Mouse (Mus musculus) kidney, adult 10 weeks (tissue): ENCODE data around the gene 4930595D18Rik. TPM values are rescaled to one million over a fixed set of nuclear protein-coding genes. Genes with fewer than 3 reads are reported as not detected.

Experiments
- polyA plus RNA-seq: library from polyadenylated mRNA; stranded (reverse); fragments of 350-450 nt; fragmentation: Illumina TruSeq; extraction: RNeasy Lipid Tissue Mini Kit (QIAGEN cat#74804); gene quantifications from one replicate; pipeline ENCODE4 v1.2.3, GENCODE M21; 2014; ENCODE audit warnings: low read depth, low replicate concordance

4930595D18Rik gene
- not detected for polyA plus RNA-seq

GRCm38 (mm10) chr12:111184476-111184875 lies at the start of gene 4930595D18Rik:
TSS of gene 4930595D18Rik (minus strand) at chr12:111184491.

GRCm38 (mm10) chr12:111165831-111166591 lies 18.3 kb downstream of the 4930595D18Rik start, which contains the start of gene Traf3:
TSS of gene Traf3 (plus strand) at chr12:111166370.

Other genes with a start within 250 kb of the 4930595D18Rik start
- not detected for gene Ankrd9, start 205.5 kb downstream of the 4930595D18Rik start, polyA plus RNA-seq
- gene Rcor1, start 145.1 kb downstream of the 4930595D18Rik start, polyA plus RNA-seq: 26.8 TPM
- 4.7 TPM for gene Traf3, start 18.1 kb downstream of the 4930595D18Rik start, polyA plus RNA-seq
- gene Amn, start 86.6 kb upstream of the 4930595D18Rik start, polyA plus RNA-seq: 0.61 TPM
- gene Cdc42bpb, start 193.2 kb upstream of the 4930595D18Rik start, polyA plus RNA-seq: 8.8 TPM
- not detected for gene Lbhd2, start 222.3 kb upstream of the 4930595D18Rik start, polyA plus RNA-seq
- 0.28 TPM for gene Exoc3l4, start 232.5 kb upstream of the 4930595D18Rik start, polyA plus RNA-seq